Mouse (Mus musculus) kidney, postnatal 0 days (tissue): Measurements from ENCODE around the gene Amdhd2. TPM values are rescaled to one million over a fixed set of nuclear protein-coding genes. Genes with fewer than 3 reads are reported as not detected.

Experiments used
- ATAC-seq: fragments of 200-750 bp; cut with Nextera tagmentation; replicated peaks from 2 replicates; pipeline ENCODE4 v1.8.0; 2017; ENCODE audit warnings: low read depth, moderate number of reproducible peaks, moderate TSS enrichment, moderate library complexity; ENCODE audit not compliant: low FRiP score
- DNase-seq: peaks from one replicate; pipeline ENCODE4 v3.0.0-alpha.2; 2016; ENCODE audit warnings: low spot score
- H3K27ac ChIP-seq: fragments of 300-500 bp; sonication (generic); 2 replicates; pipeline ENCODE4 v1.5.1; 2014; ENCODE audit warnings: mild to moderate bottlenecking
- H3K27me3 ChIP-seq: fragments of 300-500 bp; sonication (generic); 2 replicates; pipeline ENCODE4 v1.6.1; 2014; ENCODE audit warnings: low read length, mixed read lengths; ENCODE audit not compliant: insufficient read depth
- H3K36me3 ChIP-seq: fragments of 300-500 bp; sonication (generic); 2 replicates; pipeline ENCODE4 v1.6.1; 2014; ENCODE audit warnings: low read length, mixed read lengths; ENCODE audit not compliant: insufficient read depth
- H3K4me1 ChIP-seq: fragments of 300-500 bp; sonication (generic); replicated peaks from 2 replicates; pipeline ENCODE4 v1.6.1; 2014; ENCODE audit warnings: antibody characterized with exemption, low read length, mixed read lengths; ENCODE audit not compliant: insufficient read depth
- H3K4me2 ChIP-seq: fragments of 300-500 bp; sonication (generic); 2 replicates; pipeline ENCODE4 v1.6.1; 2014; ENCODE audit warnings: mild to moderate bottlenecking, low read length, moderate library complexity, mixed read lengths
- H3K4me3 ChIP-seq: fragments of 300-500 bp; sonication (generic); replicated peaks from 2 replicates; pipeline ENCODE4 v1.5.1; 2014; ENCODE audit warnings: low read depth, low read length
- H3K9ac ChIP-seq: fragments of 300-500 bp; sonication (generic); 2 replicates; pipeline ENCODE4 v1.6.1; 2014; ENCODE audit warnings: low read depth, low read length
- H3K9me3 ChIP-seq: fragments of 300-500 bp; sonication (generic); replicated peaks from 2 replicates; pipeline ENCODE4 v1.6.1; 2016; ENCODE audit warnings: low read length, inconsistent platforms, mixed read lengths
- CTCF ChIP-seq: IDR thresholded peaks from 2 replicates; pipeline ENCODE4 v1.5.1; 2016; ENCODE audit warnings: antibody characterized with exemption, low read depth, mild to moderate bottlenecking, moderate library complexity
- whole genome bisulfite sequencing: fragments of 180-500 bp; shearing (Covaris S2); extraction: QIAGEN DNeasy Blood & Tissue Kit; methylation state at CpG from one replicate; pipeline ENCODE4 v1.1.7; 2014; 5-methylcytosine and 5-hydroxymethylcytosine counted together
- polyA plus RNA-seq: library from polyadenylated mRNA; unstranded; fragments of >200 nt; fragmentation: Nextera tagmentation; extraction: Ambion mirVana; gene quantifications from 2 replicates; pipeline ENCODE4 v1.2.1, GENCODE M21; 2015

Gene Amdhd2
- polyA plus RNA-seq, 1 experiment from 2014 or later = 47.9 TPM

DNA sequence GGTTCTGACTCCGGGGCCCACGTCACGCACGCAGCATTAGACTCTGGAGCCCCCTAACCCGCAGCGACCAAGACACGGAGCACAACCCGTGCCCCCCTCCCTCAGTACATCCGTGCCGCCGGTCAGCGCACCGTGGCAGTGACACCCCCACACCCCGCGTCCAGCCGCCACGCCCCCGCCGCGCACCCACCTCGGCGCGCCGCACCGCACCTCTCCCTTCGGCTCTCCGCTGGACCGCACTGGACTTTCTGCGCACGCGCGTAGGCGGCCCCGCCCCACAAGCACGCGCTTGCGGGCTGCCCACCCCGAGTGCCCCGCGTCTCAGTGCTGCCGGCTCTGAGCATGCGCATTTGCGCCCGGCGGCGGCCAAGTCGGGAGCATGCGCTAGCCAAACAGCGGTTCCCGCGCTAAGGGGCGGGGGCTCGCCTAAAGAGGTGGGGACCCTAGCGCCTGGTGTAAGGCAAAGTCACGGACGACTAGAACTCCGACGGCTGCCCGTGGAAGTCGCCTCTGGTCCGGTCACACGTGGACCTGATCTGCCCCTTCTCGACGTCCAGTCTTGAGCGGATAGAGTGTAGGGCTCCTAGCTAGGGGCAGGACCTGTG is 41.8 kb upstream of the Amdhd2 start, which contains the start of gene Tbc1d24:
Gene Tbc1d24, minus strand, starts transcription at position 279 of the 605 bp plus-strand sequence.
- H3K4me2 ChIP-seq = peak within 1 kb of the TSS; percentile 97
- H3K9me3 ChIP-seq = no peaks in the 10 kb centered on the region
- H3K36me3 ChIP-seq = no peaks in the 10 kb centered on the region
- H3K27me3 ChIP-seq = peaks cover 3% of the 10 kb centered on the region; the same call in 1 of the 2 replicates
- H3K9ac ChIP-seq = peak within 1 kb of the TSS; percentile 63
- peaks cover 33% of the 10 kb centered on the region for H3K4me1 ChIP-seq
- DNase-seq (peak; percentile 92), ATAC-seq (peak; percentile 58)
- peak within 1 kb of the TSS; percentile 58 for H3K4me3 ChIP-seq
- under 1% methylated on average over 62 of the region's 65 CpGs for WGBS
- no peak within 1 kb of the TSS for H3K27ac ChIP-seq
- no peak for TF ChIP-seq CTCF

DNA sequence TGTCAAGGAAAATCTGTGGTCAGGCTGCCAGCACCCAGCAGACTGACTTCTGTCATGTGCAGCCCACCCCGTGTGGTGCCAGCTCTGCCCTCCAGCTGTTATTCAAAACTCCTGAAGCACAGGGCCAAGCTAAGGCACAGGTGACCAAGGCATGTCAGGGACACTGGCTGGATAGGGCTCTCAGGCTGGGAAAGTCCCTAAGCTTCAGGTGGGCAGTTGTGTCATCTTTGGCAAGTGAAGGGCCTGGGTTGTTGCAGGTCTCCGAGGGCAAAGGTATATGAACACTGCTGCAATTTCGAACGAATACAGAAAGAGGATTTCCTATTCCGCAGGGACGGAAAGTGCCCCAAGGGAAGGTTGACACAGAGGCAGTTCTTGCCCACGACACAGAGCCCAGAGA is 41.3 kb upstream of the Amdhd2 start:
- Histone ChIP-seq H3K9me3 (no peaks in the 10 kb centered on the region), H3K36me3 (no peaks in the 10 kb centered on the region), H3K9ac (peak overlapping the region; percentile 63), H3K27ac (no peak overlapping the region), H3K4me2 (peak overlapping the region; percentile 97), H3K4me1 (peaks cover 34% of the 10 kb centered on the region), H3K27me3 (no peaks in the 10 kb centered on the region; the same call in 1 of the 2 replicates), H3K4me3 (peak overlapping the region; percentile 58)
- WGBS = 5% methylated on average over 7 of the region's 7 CpGs
- ATAC-seq = no peak
- TF ChIP-seq CTCF = no peak
- DNase-seq = no peak

DNA sequence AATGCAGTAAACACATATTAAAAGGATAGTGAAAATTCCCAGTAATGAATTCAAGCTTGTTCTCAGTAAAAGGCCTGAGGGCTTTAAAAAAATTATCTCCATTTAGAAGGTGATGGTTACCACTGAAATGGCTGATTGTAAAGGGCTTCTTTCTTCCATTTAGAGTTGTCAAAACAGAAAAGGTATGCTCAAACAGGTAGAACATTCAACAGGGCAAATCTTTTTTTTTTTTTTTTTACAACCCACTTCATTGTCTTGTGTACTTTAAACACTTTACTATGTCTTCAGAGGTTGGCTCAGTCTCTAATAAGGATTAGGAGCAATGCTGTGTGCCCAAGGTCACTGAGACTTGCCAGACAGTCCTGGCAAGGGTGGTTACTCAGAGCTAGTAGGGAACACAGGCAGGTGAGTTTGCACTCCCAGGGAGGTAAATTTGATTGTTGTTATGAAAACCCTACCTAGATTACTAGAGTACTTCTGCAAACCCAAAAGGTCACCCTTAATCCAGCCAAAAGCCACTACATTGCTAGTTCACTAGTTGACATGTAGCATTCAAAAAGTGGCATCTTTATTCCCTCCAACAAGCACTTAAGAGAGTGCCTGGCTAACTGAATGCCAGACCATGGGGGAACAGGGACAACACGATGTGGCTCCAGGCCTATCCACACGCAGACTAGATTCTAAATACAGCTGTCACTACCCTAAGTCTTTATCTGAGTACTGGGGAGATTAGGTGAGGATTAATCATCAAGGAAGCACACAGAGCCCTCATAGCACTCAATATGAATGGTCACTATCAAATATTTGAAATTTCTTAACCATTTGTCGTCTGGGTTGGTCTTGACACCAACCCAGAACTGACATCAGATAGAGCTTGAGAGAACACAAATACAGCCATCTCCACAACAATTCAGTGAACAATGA is 40.3 kb upstream of the Amdhd2 start:
- Histone ChIP-seq H3K4me1 (peaks cover 29% of the 10 kb centered on the region), H3K9me3 (no peaks in the 10 kb centered on the region), H3K36me3 (no peaks in the 10 kb centered on the region), H3K4me3 (no peak overlapping the region), H3K4me2 (no peak overlapping the region), H3K9ac (no peak overlapping the region), H3K27me3 (no peaks in the 10 kb centered on the region; the same call in 1 of the 2 replicates), H3K27ac (no peak overlapping the region)
- WGBS = 88% methylated on average over 3 of the region's 3 CpGs
- DNase-seq (no peak), ATAC-seq (no peak)
- TF ChIP-seq CTCF = no peak

DNA sequence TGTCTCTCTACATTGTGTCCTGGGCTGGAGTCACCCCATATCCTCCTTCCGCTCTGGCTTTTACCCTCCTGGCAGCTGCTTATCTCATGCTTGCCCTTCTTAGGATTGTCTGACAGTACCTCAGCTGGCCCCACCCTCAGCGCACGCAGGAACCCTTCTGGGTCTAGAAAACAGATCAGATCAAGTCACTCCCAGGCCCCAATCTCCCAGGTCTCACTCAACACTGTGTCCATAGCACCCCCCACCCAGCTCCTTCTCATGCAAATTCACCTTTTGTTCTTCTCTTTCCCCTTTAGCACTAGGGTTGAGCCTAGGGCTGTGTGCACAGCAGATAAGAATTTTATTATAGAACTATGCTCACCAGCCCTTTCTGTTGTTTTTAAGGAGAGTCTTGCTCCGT is 39.5 kb upstream of the Amdhd2 start:
- Histone ChIP-seq H3K4me2 (no peak overlapping the region), H3K27me3 (no peaks in the 10 kb centered on the region; the same call in 1 of the 2 replicates), H3K9me3 (no peaks in the 10 kb centered on the region), H3K4me3 (no peak overlapping the region), H3K36me3 (no peaks in the 10 kb centered on the region), H3K27ac (no peak overlapping the region), H3K9ac (no peak overlapping the region), H3K4me1 (peaks cover 21% of the 10 kb centered on the region)
- no peak for DNase-seq
- ATAC-seq = no peak
- 67% methylated on average over 4 of the region's 4 CpGs for WGBS
- TF ChIP-seq CTCF = no peak

DNA sequence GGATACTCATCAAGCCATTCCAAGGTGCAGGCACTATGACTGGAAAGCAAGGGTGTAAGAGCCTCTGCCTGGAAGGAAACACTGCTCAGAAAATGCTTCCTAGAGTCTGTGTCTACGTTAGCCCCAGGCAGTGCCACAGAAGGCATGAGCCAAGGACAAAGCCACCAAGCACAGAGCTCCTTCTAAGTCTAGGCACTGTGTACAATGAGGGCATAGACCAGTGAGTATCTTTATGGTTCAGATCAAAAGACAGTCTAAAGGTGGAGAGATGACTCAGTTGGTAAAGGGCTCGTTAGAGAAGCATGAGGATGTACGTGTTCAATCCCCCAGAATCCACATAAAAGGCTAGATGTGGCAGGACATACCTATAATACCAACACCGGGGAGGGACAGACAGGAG is 37.5 kb upstream of the Amdhd2 start:
- H3K9me3 ChIP-seq = no peaks in the 10 kb centered on the region
- H3K36me3 ChIP-seq = no peaks in the 10 kb centered on the region
- no peak overlapping the region for H3K9ac ChIP-seq
- DNase-seq (no peak), ATAC-seq (no peak)
- no peak overlapping the region for H3K4me2 ChIP-seq
- no peaks in the 10 kb centered on the region for H3K27me3 ChIP-seq
- TF ChIP-seq CTCF = no peak
- no peak overlapping the region for H3K4me3 ChIP-seq
- 81% methylated on average over 4 of the region's 4 CpGs for WGBS
- H3K27ac ChIP-seq = no peak overlapping the region
- H3K4me1 ChIP-seq = peaks cover 15% of the 10 kb centered on the region

DNA sequence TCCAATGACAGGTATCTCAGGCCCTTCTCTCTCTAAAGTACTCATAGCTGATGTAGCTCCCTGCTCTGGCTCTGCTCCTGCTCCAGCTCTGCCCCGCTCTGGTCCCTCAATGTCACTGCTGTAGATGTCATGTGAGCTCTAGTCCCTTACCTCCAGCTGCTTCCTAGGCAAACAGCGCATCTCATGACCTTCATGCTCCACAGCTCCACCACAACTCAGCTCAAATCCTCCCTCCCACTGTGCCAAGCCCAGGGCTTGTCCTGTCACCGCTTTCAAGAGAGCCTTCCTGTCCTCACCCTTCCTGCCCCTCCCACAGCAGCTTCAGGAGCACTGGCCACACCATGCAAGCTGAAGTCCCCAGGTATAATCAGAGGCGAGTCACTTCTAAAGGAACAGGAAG is 36.2 kb upstream of the Amdhd2 start:
- H3K4me3 ChIP-seq = no peak overlapping the region
- H3K9me3 ChIP-seq = no peaks in the 10 kb centered on the region
- H3K4me1 ChIP-seq = peaks cover 6% of the 10 kb centered on the region
- H3K9ac ChIP-seq = no peak overlapping the region
- DNase-seq (no peak), ATAC-seq (no peak)
- no peak for TF ChIP-seq CTCF
- 51% methylated on average over 4 of the region's 4 CpGs for WGBS
- H3K27ac ChIP-seq = no peak overlapping the region
- H3K36me3 ChIP-seq = no peaks in the 10 kb centered on the region
- no peak overlapping the region for H3K4me2 ChIP-seq
- H3K27me3 ChIP-seq = no peaks in the 10 kb centered on the region
